Mouse (Mus musculus) midbrain, embryonic 13.5 days (tissue): ENCODE measurements around the gene Rtn1. TPM values are rescaled to one million over a fixed set of nuclear protein-coding genes. Genes with fewer than 3 reads are reported as not detected.

Experiments used
- ATAC-seq: fragments of 200-750 bp; cut with Nextera tagmentation; 2 replicates; pipeline ENCODE4 v1.8.0; 2017; ENCODE audit warnings: mild to moderate bottlenecking, moderate TSS enrichment, moderate library complexity
- H3K27ac ChIP-seq: fragments of 300-500 bp; sonication (generic); 2 replicates; pipeline ENCODE4 v1.5.1; 2015; ENCODE audit warnings: inconsistent platforms, mild to moderate bottlenecking, moderate library complexity
- H3K27me3 ChIP-seq: fragments of 300-500 bp; sonication (generic); 2 replicates; pipeline ENCODE4 v1.6.1; 2015; ENCODE audit warnings: mild to moderate bottlenecking, inconsistent platforms
- H3K36me3 ChIP-seq: fragments of 300-500 bp; sonication (generic); 2 replicates; pipeline ENCODE4 v1.6.1; 2015; ENCODE audit warnings: mild to moderate bottlenecking, inconsistent platforms
- H3K4me1 ChIP-seq: fragments of 300-500 bp; sonication (generic); replicated peaks from 2 replicates; pipeline ENCODE4 v1.6.1; 2015; ENCODE audit warnings: inconsistent platforms
- H3K4me2 ChIP-seq: fragments of 300-500 bp; sonication (generic); replicated peaks from 2 replicates; pipeline ENCODE4 v1.6.1; 2015; ENCODE audit warnings: moderate library complexity, mild to moderate bottlenecking, inconsistent platforms
- H3K4me3 ChIP-seq: fragments of 300-500 bp; sonication (generic); replicated peaks from 2 replicates; pipeline ENCODE4 v1.5.1; 2015; ENCODE audit warnings: mild to moderate bottlenecking, inconsistent platforms
- H3K9ac ChIP-seq: fragments of 300-500 bp; sonication (generic); replicated peaks from 2 replicates; pipeline ENCODE4 v1.6.1; 2015; ENCODE audit warnings: mild to moderate bottlenecking, inconsistent platforms
- H3K9me3 ChIP-seq: fragments of 300-500 bp; sonication (generic); 2 replicates; pipeline ENCODE4 v1.6.1; 2016; ENCODE audit warnings: mild to moderate bottlenecking, inconsistent platforms
- WGBS: fragments of 180-500 bp; shearing (Covaris S2); methylation state at CpG from one replicate; pipeline ENCODE4 v1.1.7; 2015; 5-methylcytosine and 5-hydroxymethylcytosine counted together
- polyA plus RNA-seq: library from polyadenylated mRNA; unstranded; fragments of >200 nt; fragmentation: Nextera tagmentation; extraction: Ambion mirVana; gene quantifications from 2 replicates; pipeline ENCODE4 v1.2.1, GENCODE M21; 2015

The Rtn1 gene
- 1,917 and 2,038 TPM in 2 replicates for polyA plus RNA-seq

DNA sequence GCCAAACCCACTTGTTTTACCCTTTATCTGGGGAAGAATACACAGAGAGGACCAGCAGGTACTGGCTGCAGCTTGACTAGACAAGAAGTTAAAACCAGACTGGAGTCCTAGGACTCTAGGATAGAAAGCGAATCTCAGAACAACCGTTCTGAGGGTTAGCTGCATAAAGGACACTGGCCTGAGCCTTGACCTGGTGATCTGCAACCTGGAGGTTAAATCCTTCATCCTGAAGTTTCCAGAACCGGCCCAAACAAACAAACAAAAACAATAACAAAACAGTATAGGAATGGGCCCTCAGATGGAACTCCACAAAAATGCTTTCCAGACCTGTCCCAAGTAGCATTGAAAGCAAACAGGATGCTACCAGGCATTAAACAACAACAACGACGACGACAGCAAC is at the start of gene Rtn1:
Rtn1 (minus strand) TSS at position 101 of the 400 bp plus-strand sequence.
- peak within 1 kb of the TSS; percentile 86 for H3K4me2 ChIP-seq
- H3K36me3 ChIP-seq, result no peaks in the 10 kb centered on the region
- peaks cover 23% of the 10 kb centered on the region for H3K4me1 ChIP-seq
- no peak; the same call in 1 of the 2 replicates for ATAC-seq
- 38% methylated on average over 6 of the region's 6 CpGs for WGBS
- peak within 1 kb of the TSS; percentile 84 for H3K27ac ChIP-seq
- peak within 1 kb of the TSS; percentile 88 for H3K9ac ChIP-seq
- no peaks in the 10 kb centered on the region for H3K27me3 ChIP-seq
- H3K4me3 ChIP-seq, result peak within 1 kb of the TSS; percentile 85
- no peaks in the 10 kb centered on the region for H3K9me3 ChIP-seq

DNA sequence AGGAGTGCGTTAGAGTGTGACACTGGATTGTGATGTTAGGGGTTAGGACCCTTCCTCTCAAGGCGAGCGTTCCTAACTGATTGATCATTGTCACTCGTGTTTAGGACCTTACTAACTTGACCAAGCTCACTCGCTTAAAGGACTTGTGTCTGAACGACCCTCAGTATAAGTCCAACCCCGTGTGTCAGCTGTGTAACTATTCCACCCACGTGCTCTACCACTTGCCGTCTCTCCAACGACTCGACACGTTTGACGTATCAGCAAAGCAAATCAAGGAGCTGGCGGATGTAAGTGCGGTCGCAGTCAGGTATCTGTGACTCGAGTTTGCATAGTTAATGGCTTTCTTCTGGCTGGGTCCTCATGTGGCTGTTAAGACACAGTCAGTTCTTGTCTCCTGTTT is 45.1 kb upstream of the Rtn1 start:
- Histone ChIP-seq H3K27ac (no peak overlapping the region), H3K4me3 (no peak overlapping the region), H3K36me3 (no peaks in the 10 kb centered on the region), H3K4me1 (no peaks in the 10 kb centered on the region), H3K9ac (no peak overlapping the region), H3K4me2 (no peak overlapping the region), H3K9me3 (no peaks in the 10 kb centered on the region), H3K27me3 (no peaks in the 10 kb centered on the region)
- ATAC-seq, result no peak
- 83% methylated on average over 17 of the region's 17 CpGs for WGBS

GRCm38 (mm10) chr12:72441839-72442576 is 33.2 kb upstream of the Rtn1 start, which contains the start of gene Lrrc9:
Lrrc9 (plus strand) TSS chr12:72441866.
- peak; percentile 84 for ATAC-seq
- peaks cover 32% of the 10 kb centered on the region for H3K4me1 ChIP-seq
- H3K4me3 ChIP-seq, result peak within 1 kb of the TSS; percentile 44
- peak within 1 kb of the TSS; percentile 56 for H3K9ac ChIP-seq
- H3K27ac ChIP-seq, result 0 out of 2 replicates have a peak within 1 kb of the TSS, but pooled peaks have one; percentile 12
- no peaks in the 10 kb centered on the region for H3K9me3 ChIP-seq
- no peaks in the 10 kb centered on the region for H3K36me3 ChIP-seq
- no peaks in the 10 kb centered on the region for H3K27me3 ChIP-seq
- under 1% methylated on average over 31 of the region's 31 CpGs for WGBS
- peak within 1 kb of the TSS; percentile 62 for H3K4me2 ChIP-seq

- Histone ChIP-seq H3K4me1 (peaks cover 38% of the 10 kb centered on the region), H3K9ac (no peak overlapping the region), H3K36me3 (no peaks in the 10 kb centered on the region), H3K27me3 (no peaks in the 10 kb centered on the region), H3K4me2 (no peak overlapping the region), H3K4me3 (no peak overlapping the region), H3K27ac (no peak overlapping the region; the same call in 1 of the 2 replicates), H3K9me3 (no peaks in the 10 kb centered on the region)
- ATAC-seq, result no peak
- WGBS, result 47% methylated on average over 6 of the region's 6 CpGs
Measured at GRCm38 (mm10) chr12:72438961-72439480, 30.2 kb upstream of the Rtn1 start.

DNA sequence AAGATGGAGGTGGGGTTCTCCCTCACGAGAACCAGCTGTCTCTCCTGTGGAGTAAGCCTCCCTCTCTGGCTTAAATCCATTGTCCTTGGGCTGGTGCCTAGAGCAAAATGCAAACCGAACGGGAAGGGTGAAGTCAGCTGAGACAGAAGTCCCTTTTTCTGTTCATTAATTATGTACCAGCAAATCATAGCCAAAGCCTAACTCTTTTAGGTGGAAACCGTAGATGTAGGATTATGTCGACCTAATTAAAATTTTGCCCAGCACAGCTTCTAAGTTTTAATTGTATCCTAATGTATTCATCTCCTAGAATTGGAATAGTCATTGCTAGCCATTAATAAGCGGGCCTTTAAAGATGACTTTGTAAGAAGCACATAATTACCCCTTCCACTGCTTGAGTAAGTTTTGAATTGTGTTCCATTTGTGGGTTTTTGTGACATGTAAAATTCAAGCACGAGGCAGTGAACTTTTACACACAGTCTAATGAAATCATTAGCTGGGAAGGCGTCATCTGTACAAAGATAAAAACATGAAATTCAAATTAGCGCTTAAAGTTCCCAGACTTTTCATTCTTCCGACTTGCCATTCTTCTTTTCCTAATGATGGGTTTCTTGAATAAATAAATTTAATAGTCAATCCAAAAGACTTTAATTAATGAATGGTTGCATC is 29.0 kb upstream of the Rtn1 start:
- H3K27me3 ChIP-seq, result no peaks in the 10 kb centered on the region
- no peaks in the 10 kb centered on the region for H3K9me3 ChIP-seq
- peak overlapping the region; percentile 74 for H3K27ac ChIP-seq
- H3K4me1 ChIP-seq, result peaks cover 38% of the 10 kb centered on the region
- H3K36me3 ChIP-seq, result no peaks in the 10 kb centered on the region
- no peak overlapping the region for H3K4me2 ChIP-seq
- 39% methylated on average over 10 of the region's 10 CpGs for WGBS
- no peak overlapping the region for H3K4me3 ChIP-seq
- no peak overlapping the region for H3K9ac ChIP-seq
- no peak for ATAC-seq

DNA sequence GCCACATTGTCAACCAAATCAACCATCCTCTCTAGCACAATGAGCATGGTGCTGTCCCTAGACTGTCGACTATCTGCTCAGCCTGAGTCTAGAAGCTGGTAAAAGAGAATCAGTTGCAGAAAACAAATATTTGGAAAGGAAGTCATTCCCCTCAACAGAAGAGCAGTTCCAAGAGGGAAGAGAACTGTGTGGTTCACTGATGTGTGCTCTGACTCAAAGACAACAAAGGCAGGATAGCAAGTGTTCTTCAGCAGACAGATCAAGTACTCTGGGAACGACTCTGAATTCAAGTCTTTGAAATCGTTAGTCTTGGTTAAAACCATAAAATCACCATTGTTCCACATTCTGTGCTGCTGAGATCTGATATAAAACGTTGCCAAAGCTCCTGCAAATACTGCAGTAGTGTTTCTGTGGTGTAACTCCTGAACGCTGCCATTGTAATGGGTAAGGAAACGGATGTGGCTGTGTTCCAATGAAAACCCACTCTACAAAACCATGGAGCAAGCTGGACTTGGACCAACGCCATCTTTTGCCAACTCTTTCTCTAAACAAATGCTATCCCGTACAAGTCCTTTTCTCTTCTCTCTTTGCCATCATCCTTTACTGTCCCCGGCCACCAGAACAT is 24.5 kb upstream of the Rtn1 start:
- Histone ChIP-seq H3K9ac (no peak overlapping the region), H3K9me3 (no peaks in the 10 kb centered on the region), H3K27ac (no peak overlapping the region), H3K27me3 (no peaks in the 10 kb centered on the region), H3K4me2 (no peak overlapping the region), H3K36me3 (no peaks in the 10 kb centered on the region), H3K4me1 (peaks cover 17% of the 10 kb centered on the region), H3K4me3 (no peak overlapping the region)
- ATAC-seq, result no peak
- WGBS, result 72% methylated on average over 9 of the region's 9 CpGs

DNA sequence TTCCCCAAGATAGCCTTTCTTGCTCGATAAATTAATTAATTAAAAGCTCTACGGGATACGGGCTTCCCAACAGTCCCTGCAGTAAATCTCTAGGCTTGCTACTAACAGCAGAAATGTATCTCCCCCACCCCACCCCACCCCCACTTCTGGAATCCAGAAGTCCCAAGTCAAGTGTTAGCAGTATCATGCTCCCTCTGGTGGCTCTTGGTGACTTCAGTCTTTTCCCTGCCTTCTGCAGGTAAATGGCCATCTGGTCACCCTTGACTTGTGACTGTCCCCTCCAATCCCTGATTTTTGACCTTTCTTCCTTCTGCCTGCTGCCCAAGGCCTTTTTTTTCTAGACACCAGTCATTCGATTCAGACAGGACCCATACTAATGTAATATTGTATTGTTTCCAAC is 23.4 kb upstream of the Rtn1 start:
- H3K4me2 ChIP-seq, result no peak overlapping the region
- ATAC-seq, result no peak
- peaks cover 9% of the 10 kb centered on the region; the same call in 1 of the 2 replicates for H3K4me1 ChIP-seq
- no peaks in the 10 kb centered on the region for H3K27me3 ChIP-seq
- no peaks in the 10 kb centered on the region for H3K9me3 ChIP-seq
- no peak overlapping the region for H3K27ac ChIP-seq
- no peaks in the 10 kb centered on the region for H3K36me3 ChIP-seq
- no peak overlapping the region for H3K9ac ChIP-seq
- H3K4me3 ChIP-seq, result no peak overlapping the region
- 91% methylated on average over 4 of the region's 4 CpGs for WGBS

GRCm38 (mm10) chr12:72427722-72428126 is 18.9 kb upstream of the Rtn1 start:
- no peaks in the 10 kb centered on the region for H3K36me3 ChIP-seq
- no peak overlapping the region for H3K27ac ChIP-seq
- 28% methylated on average over 11 of the region's 11 CpGs for WGBS
- H3K4me2 ChIP-seq, result peak overlapping the region; percentile 28
- H3K9me3 ChIP-seq, result no peaks in the 10 kb centered on the region
- H3K9ac ChIP-seq, result no peak overlapping the region
- no peaks in the 10 kb centered on the region for H3K4me1 ChIP-seq
- ATAC-seq, result peak; percentile 80
- H3K27me3 ChIP-seq, result no peaks in the 10 kb centered on the region
- H3K4me3 ChIP-seq, result no peak overlapping the region

- Histone ChIP-seq H3K4me3 (no peak overlapping the region), H3K9ac (no peak overlapping the region), H3K4me1 (no peaks in the 10 kb centered on the region), H3K27ac (no peak overlapping the region), H3K9me3 (no peaks in the 10 kb centered on the region), H3K4me2 (no peak overlapping the region), H3K36me3 (no peaks in the 10 kb centered on the region), H3K27me3 (no peaks in the 10 kb centered on the region)
- no peak for ATAC-seq
- WGBS, result 57% methylated on average over 4 of the region's 4 CpGs
Measured at GRCm38 (mm10) chr12:72422681-72423080, 13.8 kb upstream of the Rtn1 start.

DNA sequence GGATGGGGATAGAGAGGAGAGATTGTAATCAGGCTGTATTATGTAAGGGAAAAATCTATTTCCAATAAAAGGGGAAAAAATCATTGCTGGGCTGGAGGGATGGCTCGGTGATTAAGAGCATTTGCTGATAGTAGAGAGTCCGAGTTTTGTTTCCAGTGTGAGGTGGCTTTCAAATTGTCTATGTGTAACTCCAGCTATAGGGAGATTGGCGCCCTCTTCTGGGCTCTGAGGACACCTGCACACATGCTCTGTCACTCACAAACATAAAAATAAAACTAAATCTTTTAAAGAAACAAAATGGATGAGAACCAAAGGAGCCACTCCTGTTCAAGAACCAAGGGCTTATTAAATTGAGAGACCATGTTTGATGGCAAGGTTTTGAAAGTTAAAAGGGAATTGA is 8.9 kb upstream of the Rtn1 start:
- no peak overlapping the region for H3K4me3 ChIP-seq
- no peak overlapping the region for H3K9ac ChIP-seq
- no peaks in the 10 kb centered on the region for H3K4me1 ChIP-seq
- H3K36me3 ChIP-seq, result no peaks in the 10 kb centered on the region
- ATAC-seq, result no peak
- H3K4me2 ChIP-seq, result no peak overlapping the region
- H3K27me3 ChIP-seq, result no peaks in the 10 kb centered on the region
- H3K9me3 ChIP-seq, result no peaks in the 10 kb centered on the region
- no peak overlapping the region for H3K27ac ChIP-seq
- 36% methylated on average over 3 of the region's 3 CpGs for WGBS

DNA sequence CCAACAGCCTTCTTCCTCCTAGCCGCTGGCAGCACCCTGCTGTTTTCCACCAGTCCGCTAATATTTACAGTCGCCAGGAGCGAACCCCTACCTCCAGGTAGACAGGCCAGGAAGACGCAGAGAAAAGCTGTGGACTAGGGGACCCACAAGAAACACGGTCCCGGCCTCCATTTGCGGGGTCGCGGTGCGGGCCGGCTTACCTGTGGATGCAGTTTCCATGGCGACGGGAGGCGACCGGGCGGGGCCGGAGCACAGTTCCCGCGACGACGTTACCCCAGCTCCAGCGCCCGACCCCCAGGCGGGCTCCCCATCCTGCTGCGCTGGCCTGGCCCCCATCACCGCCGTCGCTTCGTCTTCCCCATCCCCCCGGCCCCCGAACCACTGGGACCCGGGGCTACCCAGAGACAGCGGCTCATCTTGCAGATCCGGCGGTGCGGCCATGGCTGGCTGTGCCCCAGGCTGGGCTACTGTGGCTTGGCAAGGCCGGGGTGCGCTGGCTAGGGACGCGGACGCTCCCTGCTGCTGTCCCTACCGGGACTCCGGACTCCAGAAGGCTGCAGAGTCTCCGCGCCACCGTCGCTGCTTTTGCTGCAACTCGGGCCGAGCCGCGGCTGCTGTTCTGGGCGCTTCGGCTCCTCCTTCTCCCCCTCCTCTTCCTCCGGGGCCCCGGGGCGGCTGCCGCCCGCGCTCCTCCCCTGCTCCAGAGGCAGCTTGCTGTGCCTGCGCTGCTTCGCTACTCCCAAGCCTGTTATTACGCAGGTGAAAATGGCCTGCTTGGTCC is 553 bp downstream of the Rtn1 start:
- Histone ChIP-seq H3K4me1 (peaks cover 23% of the 10 kb centered on the region), H3K27ac (peak overlapping the region; percentile 84), H3K4me3 (peak overlapping the region; percentile 85), H3K27me3 (no peaks in the 10 kb centered on the region), H3K4me2 (peak overlapping the region; percentile 86), H3K9me3 (no peaks in the 10 kb centered on the region), H3K9ac (peak overlapping the region; percentile 88), H3K36me3 (no peaks in the 10 kb centered on the region)
- under 1% methylated on average over 56 of the region's 63 CpGs for WGBS
- ATAC-seq, result peak; percentile 93
